Mouse (Mus musculus): ENCODE measurements around the gene Babam2. TPM values are rescaled to one million over a fixed set of nuclear protein-coding genes. Genes with fewer than 3 reads are reported as not detected.

Gene Babam2
- 59.6 and 62.9 TPM in 2 replicates for polyA plus RNA-seq (2014; fragmentation: Nextera tagmentation; extraction: Ambion mirVana)

- H3K9ac ChIP-seq (replicated peaks; ENCODE audit: low read depth, low read length) = peak within 1 kb of the TSS; percentile 75
- H3K4me3 ChIP-seq (ENCODE audit: low read depth, low read length) = peak within 1 kb of the TSS; percentile 68
- peak; percentile 92 for ATAC-seq (ENCODE audit: insufficient number of reproducible peaks, insufficient read depth, low FRiP score, low read depth)
- H3K4me1 ChIP-seq (ENCODE audit: control insufficient read depth, insufficient read depth, low read length) = 0 out of 2 replicates have a peak, but pooled peaks cover 11% of the 10 kb centered on the region
- peak within 1 kb of the TSS; percentile 67 for H3K4me2 ChIP-seq (replicated peaks; ENCODE audit: low read depth, low read length)
- H3K27me3 ChIP-seq (ENCODE audit: control insufficient read depth, insufficient read depth, low read length) = no peaks in the 10 kb centered on the region
- peak within 1 kb of the TSS; percentile 95 for H3K27ac ChIP-seq (ENCODE audit: low read length)
- H3K9me3 ChIP-seq (ENCODE audit: control insufficient read depth, low read depth, low read length) = no peaks in the 10 kb centered on the region
- WGBS = under 1% methylated on average over 71 of the region's 71 CpGs
- no peaks in the 10 kb centered on the region for H3K36me3 ChIP-seq (ENCODE audit: control insufficient read depth, insufficient read depth, low read length)
Measured at GRCm38 (mm10) chr5:31697644-31698296, at the start of gene Babam2. TSS of gene Babam2 (plus strand) at chr5:31697684.

GRCm38 (mm10) chr5:31650518-31651288 is 46.8 kb upstream of the Babam2 start:
- Histone ChIP-seq H3K4me3 (ENCODE audit: low read depth, low read length) (no peak overlapping the region), H3K27ac (ENCODE audit: low read length) (no peak overlapping the region), H3K4me2 (replicated peaks; ENCODE audit: low read depth, low read length) (no peak overlapping the region), H3K27me3 (ENCODE audit: control insufficient read depth, insufficient read depth, low read length) (no peaks in the 10 kb centered on the region), H3K36me3 (ENCODE audit: control insufficient read depth, insufficient read depth, low read length) (no peaks in the 10 kb centered on the region), H3K4me1 (ENCODE audit: control insufficient read depth, insufficient read depth, low read length) (no peaks in the 10 kb centered on the region), H3K9ac (replicated peaks; ENCODE audit: low read depth, low read length) (no peak overlapping the region), H3K9me3 (ENCODE audit: control insufficient read depth, low read depth, low read length) (peaks cover 4% of the 10 kb centered on the region; the same call in 1 of the 2 replicates)
- 91% methylated on average over 2 of the region's 2 CpGs for WGBS
- no peak for ATAC-seq (ENCODE audit: insufficient number of reproducible peaks, insufficient read depth, low FRiP score, low read depth)

- Histone ChIP-seq H3K27ac (ENCODE audit: low read length) (no peak overlapping the region), H3K4me3 (ENCODE audit: low read depth, low read length) (no peak overlapping the region), H3K9me3 (ENCODE audit: control insufficient read depth, low read depth, low read length) (peaks cover 4% of the 10 kb centered on the region; the same call in 1 of the 2 replicates), H3K36me3 (ENCODE audit: control insufficient read depth, insufficient read depth, low read length) (no peaks in the 10 kb centered on the region), H3K4me1 (ENCODE audit: control insufficient read depth, insufficient read depth, low read length) (no peaks in the 10 kb centered on the region), H3K27me3 (ENCODE audit: control insufficient read depth, insufficient read depth, low read length) (no peaks in the 10 kb centered on the region), H3K9ac (replicated peaks; ENCODE audit: low read depth, low read length) (no peak overlapping the region), H3K4me2 (replicated peaks; ENCODE audit: low read depth, low read length) (no peak overlapping the region)
- WGBS = 75% methylated on average over 1 of the region's 1 CpGs
- ATAC-seq (ENCODE audit: insufficient number of reproducible peaks, insufficient read depth, low FRiP score, low read depth) = no peak
Measured at GRCm38 (mm10) chr5:31655688-31656190, 41.7 kb upstream of the Babam2 start.

- WGBS = 21% methylated on average over 1 of the region's 1 CpGs
Measured at GRCm38 (mm10) chr5:31666176-31666575, 31.3 kb upstream of the Babam2 start.

GRCm38 (mm10) chr5:31668325-31668968 is 29.0 kb upstream of the Babam2 start:
- 89% methylated on average over 13 of the region's 13 CpGs for WGBS
- H3K27ac ChIP-seq (ENCODE audit: low read length) = no peak overlapping the region
- H3K27me3 ChIP-seq (ENCODE audit: control insufficient read depth, insufficient read depth, low read length) = no peaks in the 10 kb centered on the region
- no peaks in the 10 kb centered on the region for H3K9me3 ChIP-seq (ENCODE audit: control insufficient read depth, low read depth, low read length)
- no peak overlapping the region for H3K4me2 ChIP-seq (replicated peaks; ENCODE audit: low read depth, low read length)
- H3K9ac ChIP-seq (replicated peaks; ENCODE audit: low read depth, low read length) = no peak overlapping the region
- 0 out of 2 replicates have a peak, but pooled peaks cover 2% of the 10 kb centered on the region for H3K36me3 ChIP-seq (ENCODE audit: control insufficient read depth, insufficient read depth, low read length)
- ATAC-seq (ENCODE audit: insufficient number of reproducible peaks, insufficient read depth, low FRiP score, low read depth) = no peak
- no peak overlapping the region for H3K4me3 ChIP-seq (ENCODE audit: low read depth, low read length)
- peaks cover 4% of the 10 kb centered on the region; the same call in 1 of the 2 replicates for H3K4me1 ChIP-seq (ENCODE audit: control insufficient read depth, insufficient read depth, low read length)

More at GRCm38 (mm10) chr5:31666176-31666575, 31.3 kb upstream of the Babam2 start:
- H3K36me3 ChIP-seq (ENCODE audit: control insufficient read depth, insufficient read depth, low read length) = 0 out of 2 replicates have a peak, but pooled peaks cover 2% of the 10 kb centered on the region
- H3K27ac ChIP-seq (ENCODE audit: low read length) = no peak overlapping the region
- no peak overlapping the region for H3K4me3 ChIP-seq (ENCODE audit: low read depth, low read length)
- no peak for ATAC-seq (ENCODE audit: insufficient number of reproducible peaks, insufficient read depth, low FRiP score, low read depth)
- no peak overlapping the region for H3K4me2 ChIP-seq (replicated peaks; ENCODE audit: low read depth, low read length)
- H3K9me3 ChIP-seq (ENCODE audit: control insufficient read depth, low read depth, low read length) = no peaks in the 10 kb centered on the region
- H3K9ac ChIP-seq (replicated peaks; ENCODE audit: low read depth, low read length) = no peak overlapping the region
- no peaks in the 10 kb centered on the region for H3K27me3 ChIP-seq (ENCODE audit: control insufficient read depth, insufficient read depth, low read length)
- H3K4me1 ChIP-seq (ENCODE audit: control insufficient read depth, insufficient read depth, low read length) = peaks cover 4% of the 10 kb centered on the region; the same call in 1 of the 2 replicates

- no peak overlapping the region for H3K4me2 ChIP-seq (replicated peaks; ENCODE audit: low read depth, low read length)
- H3K27me3 ChIP-seq (ENCODE audit: control insufficient read depth, insufficient read depth, low read length) = no peaks in the 10 kb centered on the region
- no peak overlapping the region for H3K9ac ChIP-seq (replicated peaks; ENCODE audit: low read depth, low read length)
- H3K36me3 ChIP-seq (ENCODE audit: control insufficient read depth, insufficient read depth, low read length) = no peaks in the 10 kb centered on the region
- H3K9me3 ChIP-seq (ENCODE audit: control insufficient read depth, low read depth, low read length) = no peaks in the 10 kb centered on the region
- no peak for ATAC-seq (ENCODE audit: insufficient number of reproducible peaks, insufficient read depth, low FRiP score, low read depth)
- H3K4me3 ChIP-seq (ENCODE audit: low read depth, low read length) = no peak overlapping the region
- WGBS = 38% methylated on average over 5 of the region's 5 CpGs
- peaks cover 4% of the 10 kb centered on the region; the same call in 1 of the 2 replicates for H3K4me1 ChIP-seq (ENCODE audit: control insufficient read depth, insufficient read depth, low read length)
- H3K27ac ChIP-seq (ENCODE audit: low read length) = no peak overlapping the region
Measured at GRCm38 (mm10) chr5:31669984-31670383, 27.5 kb upstream of the Babam2 start.

GRCm38 (mm10) chr5:31671137-31671536 is 26.3 kb upstream of the Babam2 start:
- H3K36me3 ChIP-seq (ENCODE audit: control insufficient read depth, insufficient read depth, low read length) = no peaks in the 10 kb centered on the region
- ATAC-seq (ENCODE audit: insufficient number of reproducible peaks, insufficient read depth, low FRiP score, low read depth) = no peak
- 43% methylated on average over 2 of the region's 2 CpGs for WGBS
- H3K4me1 ChIP-seq (ENCODE audit: control insufficient read depth, insufficient read depth, low read length) = peaks cover 4% of the 10 kb centered on the region; the same call in 1 of the 2 replicates
- no peak overlapping the region for H3K9ac ChIP-seq (replicated peaks; ENCODE audit: low read depth, low read length)
- H3K4me2 ChIP-seq (replicated peaks; ENCODE audit: low read depth, low read length) = no peak overlapping the region
- H3K9me3 ChIP-seq (ENCODE audit: control insufficient read depth, low read depth, low read length) = no peaks in the 10 kb centered on the region
- H3K27me3 ChIP-seq (ENCODE audit: control insufficient read depth, insufficient read depth, low read length) = no peaks in the 10 kb centered on the region
- H3K4me3 ChIP-seq (ENCODE audit: low read depth, low read length) = no peak overlapping the region
- H3K27ac ChIP-seq (ENCODE audit: low read length) = no peak overlapping the region

GRCm38 (mm10) chr5:31673431-31673830 is 24.1 kb upstream of the Babam2 start:
- Histone ChIP-seq H3K27me3 (ENCODE audit: control insufficient read depth, insufficient read depth, low read length) (no peaks in the 10 kb centered on the region), H3K9ac (replicated peaks; ENCODE audit: low read depth, low read length) (no peak overlapping the region), H3K36me3 (ENCODE audit: control insufficient read depth, insufficient read depth, low read length) (no peaks in the 10 kb centered on the region), H3K27ac (ENCODE audit: low read length) (no peak overlapping the region), H3K4me3 (ENCODE audit: low read depth, low read length) (no peak overlapping the region), H3K9me3 (ENCODE audit: control insufficient read depth, low read depth, low read length) (no peaks in the 10 kb centered on the region), H3K4me1 (ENCODE audit: control insufficient read depth, insufficient read depth, low read length) (peaks cover 4% of the 10 kb centered on the region; the same call in 1 of the 2 replicates), H3K4me2 (replicated peaks; ENCODE audit: low read depth, low read length) (no peak overlapping the region)
- 74% methylated on average over 2 of the region's 2 CpGs for WGBS
- ATAC-seq (ENCODE audit: insufficient number of reproducible peaks, insufficient read depth, low FRiP score, low read depth) = no peak
